Mouse (Mus musculus): ENCODE data around the gene Eml6. TPM values are rescaled to one million over a fixed set of nuclear protein-coding genes. Genes with fewer than 3 reads are reported as not detected.
"Not testable (repeated sequence)": the region's sequence is repeated elsewhere in the genome, so short reads cannot be mapped to it uniquely, and the experiment has no call there.

Eml6 gene
- polyA plus RNA-seq, 1 experiment = 1.1 TPM

GRCm38 (mm10) chr11:29884355-29884754 is 141.5 kb downstream of the Eml6 start:
- DNase-seq = no peak
- TF ChIP-seq CTCF (IDR thresholded peaks at IDR 0.05; ENCODE audit: borderline replicate concordance, control insufficient read depth, extremely low read depth, insufficient read depth, low read length, poor library complexity) (no peak), POLR2A (IDR thresholded peaks at IDR 0.05; ENCODE audit: control insufficient read depth, extremely low read depth, insufficient read depth, low read length, poor library complexity) (no peak)
- 73% methylated on average over 1 of the region's 1 CpGs for WGBS

GRCm38 (mm10) chr11:29883024-29883423 is 142.8 kb downstream of the Eml6 start:
- Histone ChIP-seq H3K36me3 (ENCODE audit: control insufficient read depth, insufficient read depth, low read length) (no peaks in the 10 kb centered on the region), H3K27me3 (ENCODE audit: control insufficient read depth, insufficient read depth, low read length) (no peaks in the 10 kb centered on the region), H3K4me3 (ENCODE audit: control insufficient read depth, insufficient read depth, low read length) (no peak overlapping the region), H3K4me1 (replicated peaks; ENCODE audit: control insufficient read depth, insufficient read depth, low read length) (no peaks in the 10 kb centered on the region), H3K27ac (ENCODE audit: control insufficient read depth, insufficient read depth, low read length) (no peak overlapping the region)
- no peak for DNase-seq
- 90% methylated on average over 4 of the region's 4 CpGs for WGBS
- TF ChIP-seq POLR2A (IDR thresholded peaks at IDR 0.05; ENCODE audit: control insufficient read depth, extremely low read depth, insufficient read depth, low read length, poor library complexity) (no peak), CTCF (IDR thresholded peaks at IDR 0.05; ENCODE audit: borderline replicate concordance, control insufficient read depth, extremely low read depth, insufficient read depth, low read length, poor library complexity) (no peak)

More at GRCm38 (mm10) chr11:29884355-29884754, 141.5 kb downstream of the Eml6 start:
- no peaks in the 10 kb centered on the region for H3K4me1 ChIP-seq (replicated peaks; ENCODE audit: control insufficient read depth, insufficient read depth, low read length)
- no peaks in the 10 kb centered on the region for H3K27me3 ChIP-seq (ENCODE audit: control insufficient read depth, insufficient read depth, low read length)
- H3K27ac ChIP-seq (ENCODE audit: control insufficient read depth, insufficient read depth, low read length) = no peak overlapping the region
- no peak overlapping the region for H3K4me3 ChIP-seq (ENCODE audit: control insufficient read depth, insufficient read depth, low read length)
- H3K36me3 ChIP-seq (ENCODE audit: control insufficient read depth, insufficient read depth, low read length) = no peaks in the 10 kb centered on the region

- TF ChIP-seq CTCF (IDR thresholded peaks at IDR 0.05; ENCODE audit: borderline replicate concordance, control insufficient read depth, extremely low read depth, insufficient read depth, low read length, poor library complexity) = no peak
- no peak for TF ChIP-seq POLR2A (IDR thresholded peaks at IDR 0.05; ENCODE audit: control insufficient read depth, extremely low read depth, insufficient read depth, low read length, poor library complexity)
- 85% methylated on average over 2 of the region's 2 CpGs for WGBS
- no peak overlapping the region for H3K4me3 ChIP-seq (ENCODE audit: control insufficient read depth, insufficient read depth, low read length)
- no peaks in the 10 kb centered on the region for H3K27me3 ChIP-seq (ENCODE audit: control insufficient read depth, insufficient read depth, low read length)
- H3K27ac ChIP-seq (ENCODE audit: control insufficient read depth, insufficient read depth, low read length) = no peak overlapping the region
- H3K36me3 ChIP-seq (ENCODE audit: control insufficient read depth, insufficient read depth, low read length) = no peaks in the 10 kb centered on the region
- no peaks in the 10 kb centered on the region for H3K4me1 ChIP-seq (replicated peaks; ENCODE audit: control insufficient read depth, insufficient read depth, low read length)
- no peak for DNase-seq
These were observed 146.2 kb downstream of the Eml6 start for GRCm38 (mm10) chr11:29879641-29880040.

GRCm38 (mm10) chr11:29877981-29878380 is 147.9 kb downstream of the Eml6 start:
- H3K4me1 ChIP-seq (replicated peaks; ENCODE audit: control insufficient read depth, insufficient read depth, low read length) = no peaks in the 10 kb centered on the region
- no peak overlapping the region for H3K27ac ChIP-seq (ENCODE audit: control insufficient read depth, insufficient read depth, low read length)
- no peaks in the 10 kb centered on the region for H3K27me3 ChIP-seq (ENCODE audit: control insufficient read depth, insufficient read depth, low read length)
- WGBS = 92% methylated on average over 1 of the region's 1 CpGs
- no peak for DNase-seq
- no peaks in the 10 kb centered on the region for H3K36me3 ChIP-seq (ENCODE audit: control insufficient read depth, insufficient read depth, low read length)
- no peak overlapping the region for H3K4me3 ChIP-seq (ENCODE audit: control insufficient read depth, insufficient read depth, low read length)
- TF ChIP-seq POLR2A (IDR thresholded peaks at IDR 0.05; ENCODE audit: control insufficient read depth, extremely low read depth, insufficient read depth, low read length, poor library complexity) (no peak), CTCF (IDR thresholded peaks at IDR 0.05; ENCODE audit: borderline replicate concordance, control insufficient read depth, extremely low read depth, insufficient read depth, low read length, poor library complexity) (no peak)

GRCm38 (mm10) chr11:29877280-29877679 is 148.6 kb downstream of the Eml6 start:
- DNase-seq = no peak
- TF ChIP-seq CTCF (IDR thresholded peaks at IDR 0.05; ENCODE audit: borderline replicate concordance, control insufficient read depth, extremely low read depth, insufficient read depth, low read length, poor library complexity) (no peak), POLR2A (IDR thresholded peaks at IDR 0.05; ENCODE audit: control insufficient read depth, extremely low read depth, insufficient read depth, low read length, poor library complexity) (no peak)
- no peak overlapping the region for H3K4me3 ChIP-seq (ENCODE audit: control insufficient read depth, insufficient read depth, low read length)
- no peaks in the 10 kb centered on the region for H3K27me3 ChIP-seq (ENCODE audit: control insufficient read depth, insufficient read depth, low read length)
- no peaks in the 10 kb centered on the region for H3K36me3 ChIP-seq (ENCODE audit: control insufficient read depth, insufficient read depth, low read length)
- no peak overlapping the region for H3K27ac ChIP-seq (ENCODE audit: control insufficient read depth, insufficient read depth, low read length)
- H3K4me1 ChIP-seq (replicated peaks; ENCODE audit: control insufficient read depth, insufficient read depth, low read length) = no peaks in the 10 kb centered on the region
- WGBS = 91% methylated on average over 3 of the region's 3 CpGs

GRCm38 (mm10) chr11:29874781-29875180 is 151.1 kb downstream of the Eml6 start:
- not testable (repeated sequence) for H3K4me3 ChIP-seq (ENCODE audit: control insufficient read depth, insufficient read depth, low read length); H3K27me3 ChIP-seq (ENCODE audit: control insufficient read depth, insufficient read depth, low read length); H3K27ac ChIP-seq (ENCODE audit: control insufficient read depth, insufficient read depth, low read length); H3K4me1 ChIP-seq (replicated peaks; ENCODE audit: control insufficient read depth, insufficient read depth, low read length); H3K36me3 ChIP-seq (ENCODE audit: control insufficient read depth, insufficient read depth, low read length); DNase-seq
- 86% methylated on average over 1 of the region's 1 CpGs for WGBS

GRCm38 (mm10) chr11:29870174-29870573 is 155.7 kb downstream of the Eml6 start:
- Histone ChIP-seq H3K4me3 (ENCODE audit: control insufficient read depth, insufficient read depth, low read length) (no peak overlapping the region), H3K27ac (ENCODE audit: control insufficient read depth, insufficient read depth, low read length) (no peak overlapping the region), H3K27me3 (ENCODE audit: control insufficient read depth, insufficient read depth, low read length) (no peaks in the 10 kb centered on the region), H3K4me1 (replicated peaks; ENCODE audit: control insufficient read depth, insufficient read depth, low read length) (no peaks in the 10 kb centered on the region), H3K36me3 (ENCODE audit: control insufficient read depth, insufficient read depth, low read length) (no peaks in the 10 kb centered on the region)
- DNase-seq = no peak
- TF ChIP-seq POLR2A (IDR thresholded peaks at IDR 0.05; ENCODE audit: control insufficient read depth, extremely low read depth, insufficient read depth, low read length, poor library complexity) (no peak), CTCF (IDR thresholded peaks at IDR 0.05; ENCODE audit: borderline replicate concordance, control insufficient read depth, extremely low read depth, insufficient read depth, low read length, poor library complexity) (no peak)
- 92% methylated on average over 2 of the region's 2 CpGs for WGBS
